Mouse (Mus musculus) ES-E14 (cell line): Measurements from ENCODE around the gene Fam19a1. TPM values are rescaled to one million over a fixed set of nuclear protein-coding genes. Genes with fewer than 3 reads are reported as not detected.

Experiments
- DNase-seq: peaks from one replicate; pipeline ENCODE4 v3.0.0-alpha.2; 2013; ENCODE audit warnings: low read depth, low spot score
- H3K27ac ChIP-seq: 2 replicates; pipeline ENCODE4 v1.5.1; 2012; ENCODE audit warnings: low read depth, mild to moderate bottlenecking, low read length, moderate library complexity, mixed read lengths; ENCODE audit not compliant: poor library complexity, insufficient read depth, severe bottlenecking
- H3K36me3 ChIP-seq: 2 replicates; pipeline ENCODE4 v1.6.1; 2012; ENCODE audit warnings: mild to moderate bottlenecking, low read length, moderate library complexity, mixed read lengths; ENCODE audit not compliant: control insufficient read depth, poor library complexity, insufficient read depth, severe bottlenecking
- H3K4me1 ChIP-seq, 2 experiments: fragments of 150-350 bp in 1 of 2; sonication (generic) in 1 of 2; 2 replicates each; pipeline ENCODE4 v1.6.1; 2012; ENCODE audit warnings: low read length in 2 of 2, mild to moderate bottlenecking in 1 of 2, mixed read lengths in 1 of 2; ENCODE audit not compliant: control insufficient read depth in 2 of 2, insufficient read depth in 2 of 2, poor library complexity in 1 of 2
- H3K4me3 ChIP-seq, 2 experiments: fragments of 150-350 bp in 1 of 2; sonication (generic) in 1 of 2; 2 replicates each; pipeline ENCODE4 v1.5.1; 2012; ENCODE audit warnings: low read length in 2 of 2, low read depth in 1 of 2, mild to moderate bottlenecking in 1 of 2, mixed read lengths in 1 of 2; ENCODE audit not compliant: insufficient read depth in 1 of 2, poor library complexity in 1 of 2, severe bottlenecking in 1 of 2
- H3K9ac ChIP-seq: 2 replicates; pipeline ENCODE4 v1.6.1; 2012; ENCODE audit warnings: low read depth, mild to moderate bottlenecking, low read length, mixed read lengths; ENCODE audit not compliant: poor library complexity, insufficient read depth, severe bottlenecking
- H3K9me3 ChIP-seq: fragments of 150-350 bp; sonication (generic); 2 replicates; pipeline ENCODE4 v1.6.1; 2012; ENCODE audit warnings: low read depth, mild to moderate bottlenecking, low read length; ENCODE audit not compliant: control insufficient read depth, insufficient read depth
- CHD2 ChIP-seq: IDR thresholded peaks from 2 replicates; pipeline ENCODE4 v1.6.1; 2014; ENCODE audit warnings: mild to moderate bottlenecking, low read depth, low read length, inconsistent platforms
- HCFC1 ChIP-seq: IDR thresholded peaks from 2 replicates; pipeline ENCODE4 v1.6.1; 2012; ENCODE audit warnings: low read length, inconsistent platforms, borderline replicate concordance; ENCODE audit not compliant: insufficient read depth
- MAFK ChIP-seq: IDR thresholded peaks from 2 replicates; pipeline ENCODE4 v1.6.1; 2014; ENCODE audit warnings: mild to moderate bottlenecking, low read depth, low read length, inconsistent platforms; ENCODE audit not compliant: insufficient read depth
- ZC3H11A ChIP-seq: IDR thresholded peaks from 2 replicates; pipeline ENCODE4 v1.6.1; 2012; ENCODE audit warnings: low read depth, mild to moderate bottlenecking, inconsistent platforms, low read length, borderline replicate concordance
- ZNF384 ChIP-seq: IDR thresholded peaks from 2 replicates; pipeline ENCODE4 v1.6.1; 2012; ENCODE audit warnings: low read depth, low read length, inconsistent platforms
- in situ Hi-C, 2 experiments: fragments of 600-800 bp; cut with MboI; formaldehyde crosslinking; loops; one replicate each; pipeline ENCODE4 v1.15.1; 2025; ENCODE audit warnings: low sequenced_read_pairs in 2 of 2, inconsistent platforms in 1 of 2; ENCODE audit not compliant: unreplicated experiment in 2 of 2
- total RNA-seq: library from RNA; depleted of rRNA; stranded (reverse); fragments of 300-350 nt; gene quantifications from 2 replicates; pipeline ENCODE4 v1.2.3, GENCODE M21; 2012; rRNA removed

The Fam19a1 gene
- total RNA-seq, 1 experiment, result not detected

- H3K36me3 ChIP-seq, result no peaks in the 10 kb centered on the region
- H3K4me1 ChIP-seq, result no peaks in the 10 kb centered on the region
- H3K4me3 ChIP-seq, result no peak overlapping the region
- TF ChIP-seq ZNF384 (no peak), ZC3H11A (no peak), MAFK (no peak), HCFC1 (no peak), CHD2 (no peak)
- in situ Hi-C loops, result no loop called here
- no peak overlapping the region for H3K27ac ChIP-seq
- no peaks in the 10 kb centered on the region for H3K9me3 ChIP-seq
- no peak for DNase-seq
- no peak overlapping the region for H3K9ac ChIP-seq
Measured at GRCm38 (mm10) chr6:96635663-96636062, 522.7 kb downstream of the Fam19a1 start.

GRCm38 (mm10) chr6:96648742-96649141 lies 535.8 kb downstream of the Fam19a1 start:
- no peak for DNase-seq
- no peaks in the 10 kb centered on the region for H3K4me1 ChIP-seq
- no peak overlapping the region for H3K27ac ChIP-seq
- no peak overlapping the region for H3K9ac ChIP-seq
- H3K4me3 ChIP-seq, result no peak overlapping the region
- in situ Hi-C loops, result no loop called here
- H3K9me3 ChIP-seq, result no peaks in the 10 kb centered on the region
- no peak for TF ChIP-seq CHD2
- TF ChIP-seq HCFC1, result no peak
- no peak for TF ChIP-seq ZC3H11A
- no peak for TF ChIP-seq ZNF384
- no peak for TF ChIP-seq MAFK
- H3K36me3 ChIP-seq, result no peaks in the 10 kb centered on the region

- H3K36me3 ChIP-seq, result no peaks in the 10 kb centered on the region
- H3K4me1 ChIP-seq, result no peaks in the 10 kb centered on the region
- no peak for DNase-seq
- H3K4me3 ChIP-seq, result no peak overlapping the region
- TF ChIP-seq HCFC1, result no peak
- TF ChIP-seq ZNF384, result no peak
- TF ChIP-seq CHD2, result no peak
- TF ChIP-seq MAFK, result no peak
- TF ChIP-seq ZC3H11A, result no peak
- H3K27ac ChIP-seq, result no peak overlapping the region
- in situ Hi-C loops, result no loop called here
- H3K9me3 ChIP-seq, result no peaks in the 10 kb centered on the region
- H3K9ac ChIP-seq, result no peak overlapping the region
Measured at GRCm38 (mm10) chr6:96649267-96649666, 536.3 kb downstream of the Fam19a1 start.

- Histone ChIP-seq H3K4me3 (no peak overlapping the region), H3K27ac (no peak overlapping the region), H3K4me1 (no peaks in the 10 kb centered on the region), H3K9me3 (no peaks in the 10 kb centered on the region), H3K36me3 (no peaks in the 10 kb centered on the region), H3K9ac (no peak overlapping the region)
- TF ChIP-seq ZNF384 (no peak), MAFK (no peak), ZC3H11A (no peak), CHD2 (no peak), HCFC1 (no peak)
- in situ Hi-C loops, result no loop called here
- no peak for DNase-seq
Measured at GRCm38 (mm10) chr6:96666311-96666710, 553.4 kb downstream of the Fam19a1 start.

- H3K9me3 ChIP-seq, result no peaks in the 10 kb centered on the region
- no peak overlapping the region for H3K27ac ChIP-seq
- no peak overlapping the region for H3K4me3 ChIP-seq
- H3K9ac ChIP-seq, result no peak overlapping the region
- H3K4me1 ChIP-seq, result no peaks in the 10 kb centered on the region
- in situ Hi-C loops, result no loop called here
- DNase-seq, result no peak
- TF ChIP-seq ZC3H11A (no peak), HCFC1 (no peak), CHD2 (no peak), MAFK (no peak), ZNF384 (no peak)
- H3K36me3 ChIP-seq, result no peaks in the 10 kb centered on the region
Measured at GRCm38 (mm10) chr6:96677813-96678212, 564.9 kb downstream of the Fam19a1 start.

Other genes starting within 250 kb of the Fam19a1 start
- not detected in 2 replicates for gene 1700123L14Rik, start 53.1 kb downstream of the Fam19a1 start, total RNA-seq